Mouse (Mus musculus): ENCODE data around the gene Olfr1095.

Gene Olfr1095

DNA sequence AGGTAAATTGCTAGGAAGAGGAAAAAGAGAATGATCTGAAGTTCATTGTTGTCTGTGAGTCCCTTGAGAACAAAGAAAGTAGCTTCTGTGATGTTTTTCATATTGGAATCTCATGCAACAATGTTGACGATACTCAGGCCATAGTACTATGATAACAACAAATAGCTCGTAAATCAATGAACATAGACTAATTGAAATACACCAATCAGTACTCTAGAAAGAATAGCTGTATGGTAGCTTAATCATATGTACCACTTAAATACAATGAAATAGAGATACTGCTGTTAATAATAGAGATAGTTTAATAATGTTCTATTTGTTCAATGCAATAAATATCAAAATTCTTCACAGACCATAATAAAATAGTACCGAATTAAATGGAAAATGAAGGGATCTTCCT lies at the start of gene Olfr1095:
TSS of gene Olfr1095 (minus strand) at position 101 of the 400 bp plus-strand sequence.
- DNase-seq (ENCODE audit: low spot score in 2 of 2) = no peak

DNA sequence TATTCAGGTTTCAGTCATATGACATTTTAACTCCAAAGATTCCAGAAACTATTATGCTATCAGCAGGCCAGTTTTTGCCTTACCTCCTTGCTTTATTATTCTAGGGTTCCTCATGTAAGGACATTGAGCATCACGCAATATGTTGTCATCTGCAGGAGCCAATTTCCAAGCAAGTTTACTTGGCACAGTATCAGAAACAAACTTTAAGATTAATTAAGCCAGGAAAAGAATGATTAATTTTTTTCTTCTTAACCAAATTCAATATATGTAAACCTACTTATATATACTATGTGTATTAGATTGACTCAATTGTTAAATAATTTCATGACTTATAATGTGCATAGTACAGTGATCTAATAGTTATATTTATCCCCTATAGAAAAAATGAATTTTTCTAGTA lies 40.6 kb upstream of the Olfr1095 start, which contains the start of gene Olfr1097:
TSS of gene Olfr1097 (minus strand) at position 101 of the 400 bp plus-strand sequence.
- no peak for DNase-seq (ENCODE audit: low spot score in 2 of 2)

DNA sequence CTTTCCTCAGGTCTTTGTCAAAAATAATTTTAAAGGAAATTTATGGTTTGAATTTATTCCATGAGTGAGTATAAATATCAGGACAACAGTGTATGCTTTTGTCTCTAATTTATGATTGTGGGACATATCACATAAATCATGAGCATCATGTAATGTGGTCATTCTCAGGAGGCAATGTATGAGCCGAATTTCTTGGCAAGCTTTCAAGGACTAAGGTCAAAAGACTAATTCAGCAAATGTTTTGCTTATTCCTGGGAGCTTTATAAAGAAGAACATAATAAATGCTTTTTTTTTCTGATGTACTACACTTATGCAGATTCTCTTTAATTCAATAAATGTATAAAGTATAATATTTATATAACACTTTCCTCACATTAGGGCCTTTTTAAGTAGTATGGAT lies 23.2 kb upstream of the Olfr1095 start, which contains the start of gene Gm13723:
TSS of gene Gm13723 (minus strand) at position 101 of the 400 bp plus-strand sequence.
- DNase-seq (ENCODE audit: low spot score in 2 of 2) = no peak

DNA sequence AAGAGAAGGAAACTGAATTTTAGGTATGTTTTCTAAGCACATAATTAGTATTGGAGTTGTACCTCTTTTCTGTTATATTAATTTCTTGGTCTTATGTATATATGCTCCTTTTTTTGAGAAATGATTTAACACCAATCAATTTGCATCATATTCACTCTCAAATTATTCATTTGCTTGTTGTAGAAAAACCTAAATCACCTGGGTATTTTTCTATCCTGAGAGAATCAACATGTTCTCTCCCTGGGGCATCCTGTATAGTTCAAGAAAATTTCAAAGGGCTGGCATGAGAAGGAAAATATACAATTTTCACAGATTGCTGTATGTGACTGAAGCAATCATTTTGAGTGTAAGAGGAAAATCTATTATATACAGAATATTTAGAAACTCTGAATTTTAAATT lies 27.1 kb downstream of the Olfr1095 start, which contains the start of gene Olfr1094:
TSS of gene Olfr1094 (plus strand) at position 301 of the 400 bp plus-strand sequence.
- no peak for DNase-seq (ENCODE audit: low spot score in 2 of 2)

DNA sequence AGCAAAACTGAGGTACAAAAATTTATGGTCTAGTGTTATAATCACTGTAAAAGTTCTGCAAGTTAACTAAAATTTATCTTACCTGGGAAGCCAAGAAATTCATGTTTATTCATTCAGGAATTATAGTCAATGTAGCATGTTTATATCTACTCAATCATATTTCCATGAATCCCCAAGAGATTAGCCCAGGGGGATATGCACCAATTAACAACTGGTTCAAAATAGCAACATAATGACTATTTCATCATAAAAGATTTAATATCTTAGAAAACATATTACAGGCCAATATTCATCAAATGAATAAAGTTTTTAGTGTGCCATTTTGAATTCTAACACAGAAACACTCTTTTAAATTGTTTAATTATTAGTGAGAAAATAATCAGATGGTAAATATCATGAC lies 41.6 kb downstream of the Olfr1095 start, which contains the start of gene Olfr141:
TSS of gene Olfr141 (minus strand) at position 101 of the 400 bp plus-strand sequence.
- DNase-seq (ENCODE audit: low spot score in 2 of 2) = no peak
